Mouse (Mus musculus) right cerebral cortex, postnatal 10 days (tissue): ENCODE results near the gene Bri3.
A peak's percentile ranks its signal among the peaks of the same experiment; 100 is the strongest.
"Not testable (repeated sequence)": the region's sequence is repeated elsewhere in the genome, so short reads cannot be mapped to it uniquely, and the experiment has no call there.

ENCODE experiments used
- DNase-seq, 2 experiments: peaks; one replicate each; pipeline ENCODE4 v3.0.0; 2021; ENCODE audit warnings: low spot score in 2 of 2

Gene Bri3

DNA sequence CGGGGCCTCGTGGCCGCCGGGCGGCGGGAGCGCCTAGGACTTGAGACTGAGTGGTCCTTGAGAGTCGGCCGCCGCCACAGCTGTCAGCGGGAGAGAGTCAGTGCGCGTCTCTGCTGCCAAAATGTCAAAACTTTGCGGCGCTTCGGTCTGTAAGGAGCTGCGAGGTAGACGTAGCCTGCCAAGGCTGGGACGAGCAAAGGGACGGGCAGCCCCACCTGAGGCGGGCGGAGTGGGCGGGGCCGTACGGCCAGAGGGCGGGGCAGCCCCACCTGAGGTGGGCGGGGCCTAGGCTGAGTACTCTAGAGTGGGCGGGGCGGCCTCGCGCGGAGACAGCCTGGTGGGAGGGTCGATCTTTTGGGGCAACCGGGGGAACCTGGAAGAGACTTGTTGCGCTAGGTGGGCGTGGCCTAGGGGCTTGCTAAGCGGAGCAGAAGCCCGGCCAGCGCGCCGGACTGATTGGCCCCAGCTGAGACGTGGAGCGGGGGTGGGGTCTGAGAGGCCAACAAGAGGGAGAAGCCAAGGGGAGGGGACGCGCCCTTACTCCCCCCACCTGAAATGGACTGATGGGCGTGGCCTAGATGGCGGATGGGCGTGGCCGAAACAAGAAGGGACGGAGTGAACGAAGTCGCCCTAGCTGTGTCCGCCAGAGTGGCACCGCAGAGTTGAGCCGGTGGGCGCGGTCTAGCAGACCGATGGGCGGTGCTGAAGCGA is 113.8 kb downstream of the Bri3 start, which contains the start of gene Baiap2l1:
Gene Baiap2l1, minus strand, starts transcription at position 232 of the 711 bp plus-strand sequence.
- DNase-seq, result peak; percentile 66 to 68

DNA sequence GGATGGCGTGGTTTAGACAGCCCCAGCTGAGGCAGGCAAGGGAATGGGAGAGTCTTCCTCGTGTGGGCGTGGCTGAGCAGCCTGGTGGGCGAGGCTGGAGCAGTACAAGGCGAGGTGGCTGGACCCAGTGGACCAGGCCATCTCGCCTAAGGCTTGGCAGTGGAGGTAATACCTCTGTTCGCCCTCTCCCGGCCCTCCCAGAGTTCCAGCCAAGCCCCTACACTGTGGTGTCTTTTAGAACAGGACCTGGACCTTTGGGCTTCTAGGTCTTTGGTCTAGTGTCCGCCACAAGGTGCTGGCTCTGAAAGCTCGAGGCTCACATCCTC is 114.3 kb downstream of the Bri3 start:
- DNase-seq, result no peak

DNA sequence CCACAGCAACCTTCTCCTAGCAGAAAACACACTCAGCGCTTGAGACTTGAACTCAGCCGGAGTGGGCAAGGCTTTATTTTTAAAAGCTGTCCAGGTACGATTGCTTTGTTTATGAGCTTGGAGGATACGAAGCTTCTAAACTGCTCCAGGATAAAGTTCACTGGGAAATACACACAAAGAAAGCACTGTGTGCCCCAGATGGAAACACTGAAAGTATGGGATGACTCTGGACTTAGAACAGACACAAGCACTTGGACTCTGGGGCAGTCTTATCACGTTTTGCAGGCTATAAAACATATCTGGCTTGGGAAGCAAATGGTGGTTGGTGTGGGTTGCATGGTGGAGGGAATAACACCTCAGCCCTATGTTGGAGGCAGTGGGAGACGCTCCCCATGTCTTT is 115.6 kb downstream of the Bri3 start:
- DNase-seq, result no peak

DNA sequence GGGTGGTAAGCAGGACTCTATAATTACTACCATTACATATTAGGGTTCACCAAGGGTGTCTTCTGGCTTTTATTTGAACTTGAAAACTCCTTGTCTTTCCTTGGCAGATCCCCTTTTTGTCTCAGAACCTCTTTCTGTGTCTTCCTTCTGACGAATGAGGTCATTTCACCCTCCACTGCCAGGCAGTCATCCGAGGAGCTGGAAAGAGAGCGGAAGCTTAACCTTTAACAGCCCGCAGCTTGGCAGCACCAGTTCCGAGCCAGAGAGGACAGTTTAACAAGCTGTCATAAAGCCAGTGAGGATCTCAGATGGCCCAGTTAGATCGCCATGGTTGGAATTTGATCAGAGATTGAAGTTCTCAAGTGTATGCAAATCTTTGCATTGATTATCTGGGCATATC is 116.1 kb downstream of the Bri3 start:
- no peak for DNase-seq

DNA sequence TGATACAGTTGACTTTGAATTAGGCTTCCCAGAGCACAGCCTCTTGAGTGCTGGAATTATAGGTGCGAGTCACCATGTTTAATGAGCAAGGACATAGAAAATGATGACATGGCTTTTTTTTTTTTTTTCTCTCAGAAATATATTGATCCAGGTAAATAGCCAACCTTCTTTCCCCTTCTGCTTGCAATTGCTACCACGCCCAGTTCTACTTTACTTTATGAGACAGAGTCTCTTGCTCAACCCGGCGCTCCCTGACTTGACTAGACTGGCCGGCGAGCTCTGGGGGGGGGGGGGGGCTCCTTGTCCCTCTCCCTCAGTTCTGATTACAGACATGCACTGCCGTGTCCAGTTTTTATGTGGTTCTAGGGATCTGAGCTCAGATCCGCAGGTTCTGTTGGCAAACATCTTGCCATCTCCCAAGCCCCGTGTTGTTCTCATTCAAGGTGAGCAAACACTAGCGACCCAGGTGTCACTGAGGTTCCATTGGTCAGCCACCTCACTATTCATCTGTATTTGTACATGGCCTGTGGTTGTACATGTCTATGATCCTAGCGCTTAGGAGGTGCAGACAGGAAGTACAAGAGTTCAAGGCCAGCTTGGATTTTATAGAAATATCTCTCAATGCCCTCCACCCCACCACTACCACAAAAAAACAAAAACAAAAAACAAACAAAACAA is 120.6 kb downstream of the Bri3 start:
- no peak for DNase-seq

DNA sequence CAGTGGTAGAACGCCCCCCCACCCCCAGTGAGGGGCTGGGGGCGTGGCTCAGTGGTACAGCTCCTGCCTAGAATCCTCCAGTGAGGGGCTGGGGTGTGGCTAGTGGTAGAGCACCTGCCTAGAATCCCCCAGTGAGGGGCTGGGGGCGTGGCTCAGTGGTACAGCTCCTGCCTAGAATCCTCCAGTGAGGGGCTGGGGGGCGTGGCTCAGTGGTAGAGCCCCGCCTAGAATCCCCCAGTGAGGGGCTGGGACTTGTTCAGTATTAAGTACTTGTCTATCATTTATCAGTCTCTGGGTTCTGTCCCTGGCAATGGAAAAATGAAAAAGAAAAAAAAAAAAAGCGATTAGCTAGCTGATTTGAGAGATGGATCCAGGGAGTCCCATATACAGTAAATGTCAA is 122.3 kb downstream of the Bri3 start:
- not testable (repeated sequence) for DNase-seq

DNA sequence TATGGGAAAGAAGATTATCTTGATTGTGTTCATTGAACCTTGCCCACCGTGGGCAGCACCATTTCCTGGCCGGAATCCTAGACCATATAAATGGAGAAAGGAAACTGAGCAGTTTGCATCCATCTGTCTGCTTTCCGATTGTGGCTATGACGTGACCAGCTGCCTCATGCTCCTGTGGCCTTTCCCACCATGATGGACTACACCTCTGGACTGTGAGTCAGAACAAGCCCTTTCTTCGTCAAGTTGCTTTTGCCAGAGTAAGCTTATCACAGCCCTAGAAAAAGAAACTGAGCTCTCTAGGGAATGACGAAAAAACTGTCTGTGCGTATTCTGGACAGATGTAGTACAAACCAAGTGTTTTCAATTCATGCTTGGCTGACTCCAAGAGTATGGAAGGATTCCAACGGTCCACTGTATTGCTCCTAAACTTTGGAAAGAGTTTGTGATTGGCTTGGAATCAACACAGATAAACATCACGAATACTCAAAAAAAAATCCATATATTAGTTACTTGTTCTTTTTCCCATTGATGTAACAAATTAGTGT is 124.5 kb downstream of the Bri3 start:
- no peak for DNase-seq

DNA sequence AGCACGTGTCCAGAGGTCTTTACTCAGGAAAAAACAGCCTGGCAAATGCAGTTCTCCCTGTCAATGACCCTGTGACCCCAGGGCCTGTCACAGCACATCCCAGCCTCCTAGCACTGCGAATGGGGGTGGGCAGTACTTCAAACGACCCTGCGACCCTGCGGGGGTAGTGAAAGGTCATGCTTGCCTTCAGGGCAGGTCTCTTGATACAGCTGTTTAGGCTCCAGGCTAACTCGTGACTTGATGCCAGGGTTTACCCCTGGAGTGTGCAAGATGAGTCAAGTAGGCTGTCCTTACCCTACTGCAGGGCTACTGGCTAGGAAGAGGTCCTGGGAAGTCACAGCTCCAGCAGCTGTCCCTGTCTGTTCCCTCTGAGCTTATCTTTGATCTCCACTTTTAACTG is 126.7 kb downstream of the Bri3 start:
- DNase-seq, result no peak

DNA sequence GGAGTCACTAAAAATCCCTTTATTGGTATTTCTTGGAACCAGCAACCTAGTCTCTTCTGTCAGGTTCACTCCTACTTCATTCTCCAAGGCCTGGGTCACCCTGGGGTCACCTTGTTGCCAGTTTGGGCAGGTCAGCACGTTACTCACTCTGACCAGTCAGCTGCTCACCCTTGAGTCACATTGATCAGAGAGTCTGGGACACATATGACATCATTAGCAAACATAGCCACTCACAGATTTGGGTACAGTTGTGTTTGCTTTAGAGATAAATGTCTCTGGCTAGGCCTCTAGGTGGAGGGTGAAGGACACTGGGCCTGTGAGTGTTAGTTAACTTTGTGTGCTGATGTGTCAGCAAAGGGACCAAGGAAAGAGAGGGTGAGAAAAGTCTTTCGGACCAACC is 127.9 kb downstream of the Bri3 start:
- no peak for DNase-seq

DNA sequence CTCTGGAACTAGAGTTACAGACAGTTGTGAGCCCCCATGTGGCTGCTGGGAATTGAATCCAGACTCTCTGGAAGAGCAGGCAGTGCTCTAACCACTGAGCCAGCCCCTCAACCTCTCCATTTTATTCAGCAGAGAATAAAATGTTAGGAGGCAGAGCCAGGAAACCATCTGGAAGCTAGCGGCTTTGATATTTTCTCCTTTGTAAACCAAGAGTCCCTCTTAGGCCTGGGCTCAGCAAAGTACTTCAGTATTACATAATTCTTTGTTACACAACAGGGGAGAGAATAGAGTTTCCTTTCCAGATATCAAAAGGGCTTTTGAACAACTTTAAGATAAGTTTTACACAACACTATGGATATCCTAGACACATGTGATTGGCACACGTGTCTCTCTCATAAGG is 128.6 kb downstream of the Bri3 start:
- DNase-seq, result no peak

DNA sequence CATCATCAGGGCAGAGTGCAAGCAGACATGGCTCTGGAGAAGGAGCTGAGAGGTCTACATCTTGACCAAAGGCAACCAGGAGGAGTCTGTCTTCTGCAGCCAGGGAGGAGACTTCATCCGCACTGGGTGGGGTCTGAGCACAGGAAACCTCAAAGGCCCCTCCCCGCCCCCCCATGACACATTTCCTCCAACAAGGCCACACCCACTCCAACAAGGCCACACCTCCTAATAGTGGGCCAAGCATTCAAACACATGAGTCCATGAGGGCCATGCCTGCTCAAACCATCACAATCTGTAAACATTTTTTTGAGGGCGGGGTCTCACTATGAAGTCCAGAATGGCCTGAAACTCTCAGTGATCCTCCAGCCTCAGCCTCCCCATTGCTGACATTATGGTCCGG is 135.2 kb downstream of the Bri3 start:
- no peak for DNase-seq

DNA sequence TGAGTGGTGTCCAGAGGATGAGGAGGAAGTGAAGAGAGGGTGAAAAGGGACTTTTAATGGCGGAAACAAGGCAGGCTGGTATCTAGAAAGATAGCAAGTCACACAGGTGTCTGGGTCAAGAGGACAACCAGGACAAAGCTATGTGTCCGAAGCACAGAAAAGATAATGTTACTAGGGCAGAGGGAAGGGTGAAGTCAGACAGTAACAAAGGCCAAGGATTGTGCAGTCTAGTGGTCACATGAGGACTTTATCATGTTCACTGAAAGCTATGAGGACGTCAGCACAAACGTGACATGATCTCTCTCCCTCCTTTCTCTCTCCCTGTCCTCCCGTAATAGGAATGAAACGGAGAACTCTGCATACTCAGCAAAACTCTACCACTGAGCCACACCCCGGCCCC is 136.5 kb downstream of the Bri3 start:
- no peak for DNase-seq

DNA sequence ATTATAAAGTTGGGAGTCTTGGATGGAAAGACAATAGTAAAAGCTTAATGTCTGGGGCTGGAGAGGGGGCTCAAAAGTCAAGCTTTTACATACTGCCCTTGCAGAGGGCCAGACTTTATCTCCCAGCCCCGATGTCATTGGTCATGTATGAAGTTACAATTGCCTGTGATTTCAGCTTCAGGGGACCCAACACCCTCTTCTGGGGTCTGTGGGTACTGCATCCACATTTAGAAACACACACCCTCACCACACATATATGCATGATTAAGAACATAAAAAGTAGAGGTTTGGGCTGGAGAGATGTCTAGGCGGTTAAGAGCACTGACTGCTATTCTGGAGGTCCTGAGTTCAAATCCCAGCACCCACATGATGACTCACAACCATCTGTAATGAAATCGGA is 137.5 kb downstream of the Bri3 start:
- no peak for DNase-seq

DNA sequence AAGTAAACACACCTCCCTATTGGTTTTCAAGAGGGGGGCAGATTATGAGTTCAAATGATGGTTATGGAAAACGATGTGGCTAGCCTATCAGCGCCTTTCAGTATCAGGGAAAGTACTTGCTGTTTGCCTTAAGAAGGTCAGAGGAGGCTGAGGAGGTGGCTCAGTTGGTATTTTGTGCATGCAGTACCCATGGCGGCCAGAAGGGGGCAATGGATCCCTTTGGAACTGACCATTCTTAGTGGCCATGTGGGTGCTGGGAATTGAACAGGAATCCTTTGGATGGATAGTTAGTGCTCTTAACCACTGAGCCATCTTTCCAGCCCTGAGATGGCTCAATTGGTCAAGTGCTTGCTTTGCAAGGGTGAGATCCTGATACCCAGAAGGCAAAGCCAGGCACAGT is 139.7 kb downstream of the Bri3 start:
- no peak for DNase-seq

DNA sequence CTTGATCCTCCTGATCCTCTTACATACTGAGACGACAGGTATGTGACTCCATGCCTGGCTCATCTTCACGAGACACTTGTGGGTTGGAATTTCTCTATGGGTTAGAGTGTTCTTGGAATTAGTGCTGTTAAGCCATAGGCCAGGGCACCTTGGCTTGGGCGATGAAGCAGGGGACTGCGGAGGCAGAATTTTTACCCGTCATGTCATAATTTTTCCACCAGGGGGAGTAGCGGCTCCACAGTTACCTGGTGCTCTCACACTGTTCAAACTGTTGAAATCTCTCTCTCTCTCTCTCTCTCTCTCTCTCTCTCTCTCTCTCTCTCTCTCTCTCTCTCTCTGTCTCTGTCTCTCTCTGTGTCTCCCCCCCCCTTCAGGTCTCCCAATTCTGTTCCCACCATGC is 143.6 kb downstream of the Bri3 start:
- DNase-seq, result peak; percentile 61 to 77

DNA sequence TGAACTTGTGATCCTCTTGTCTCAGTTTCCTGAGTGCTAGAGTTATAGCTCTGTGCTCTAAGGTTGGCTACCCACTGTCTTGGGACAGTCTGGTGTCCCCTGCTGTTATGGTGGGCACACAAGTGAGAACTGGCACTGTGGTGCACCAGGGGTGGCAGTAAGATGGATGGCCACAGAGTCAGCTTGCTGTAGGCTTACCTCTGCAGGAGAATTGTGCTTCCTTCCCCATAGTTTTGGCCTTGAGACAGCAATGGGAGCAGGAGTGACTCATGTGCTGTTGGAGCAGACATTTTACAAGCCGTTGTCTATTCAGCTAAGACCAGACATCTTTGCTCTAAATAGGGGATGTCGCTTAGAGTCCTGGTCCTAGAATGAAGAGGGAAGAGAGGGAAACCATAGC is 149.9 kb downstream of the Bri3 start:
- no peak for DNase-seq

DNA sequence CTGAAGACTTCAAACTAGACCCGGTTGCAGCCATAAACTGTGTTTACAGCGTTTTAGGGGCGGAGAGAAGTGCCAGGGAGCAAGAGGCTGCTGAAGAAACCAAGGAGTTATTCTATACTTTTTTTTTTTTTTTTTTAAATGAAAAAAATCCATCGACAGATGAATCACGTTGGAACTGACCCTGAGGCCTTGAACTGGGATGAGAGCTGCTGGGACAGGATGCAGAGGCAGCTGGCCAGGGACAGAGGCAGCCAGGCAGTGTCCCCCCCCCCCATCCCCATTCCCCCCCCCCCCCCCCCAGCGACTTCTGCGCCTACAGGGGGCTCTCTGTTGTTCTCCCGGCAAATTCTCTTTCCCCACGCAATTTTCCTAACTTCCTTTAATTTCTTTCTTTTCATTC is 153.3 kb downstream of the Bri3 start:
- no peak for DNase-seq

DNA sequence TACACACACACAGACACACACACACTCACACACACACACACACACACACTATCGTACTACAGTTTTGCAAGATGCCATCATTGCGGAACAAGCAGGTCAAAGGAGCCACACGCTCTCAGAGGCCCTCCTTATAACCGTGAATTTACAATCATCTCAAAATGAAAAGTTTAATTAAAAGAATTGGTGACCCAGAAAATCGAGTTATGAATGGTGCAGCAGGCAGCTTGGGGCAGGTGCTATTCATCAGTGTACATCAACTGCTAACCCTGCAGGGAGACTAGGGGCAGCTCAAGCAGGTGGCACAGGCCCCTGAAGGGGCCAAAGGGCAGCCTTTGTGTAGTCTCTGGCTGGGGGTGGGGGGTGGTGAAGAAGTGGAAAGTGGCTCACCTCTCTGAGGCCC is 156.6 kb downstream of the Bri3 start:
- no peak for DNase-seq

DNA sequence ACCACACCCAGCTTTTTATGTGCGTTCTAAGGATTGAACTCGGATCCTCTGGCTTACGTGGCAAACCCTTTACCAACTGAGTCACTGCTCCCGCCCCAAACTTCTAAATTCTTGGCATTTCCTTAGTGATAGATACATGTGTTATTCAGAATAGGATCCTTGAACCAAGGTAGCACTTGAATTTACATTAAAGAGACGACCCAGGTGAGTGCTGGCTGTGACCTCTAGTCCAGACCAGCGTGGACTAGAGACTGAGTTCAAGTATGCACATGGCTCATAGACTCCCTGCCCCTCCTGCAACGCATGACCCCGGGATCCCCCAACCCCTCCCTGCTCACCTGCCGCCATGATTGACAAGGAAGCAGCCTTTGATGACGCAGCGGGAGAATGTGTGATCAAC is 162.0 kb downstream of the Bri3 start:
- no peak for DNase-seq

DNA sequence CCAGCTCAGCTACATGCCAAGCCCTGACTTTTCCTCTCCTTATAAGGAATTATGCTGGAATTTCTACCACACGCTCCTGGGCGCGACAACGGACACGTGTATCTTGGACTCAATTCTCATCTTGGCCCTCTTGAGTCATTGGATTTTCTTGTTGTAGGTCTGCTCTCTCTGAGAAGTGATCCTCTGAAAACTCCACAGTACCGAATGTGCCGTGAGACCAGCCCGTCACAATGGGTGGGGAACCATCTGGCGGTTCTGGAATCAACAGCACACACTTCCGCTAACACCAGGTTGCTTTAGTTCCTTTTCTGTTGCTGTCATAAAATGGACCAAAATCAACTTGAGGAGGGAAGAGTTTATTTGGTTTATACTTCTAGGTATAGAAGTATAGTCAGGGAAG is 166.4 kb downstream of the Bri3 start:
- DNase-seq, result no peak

DNA sequence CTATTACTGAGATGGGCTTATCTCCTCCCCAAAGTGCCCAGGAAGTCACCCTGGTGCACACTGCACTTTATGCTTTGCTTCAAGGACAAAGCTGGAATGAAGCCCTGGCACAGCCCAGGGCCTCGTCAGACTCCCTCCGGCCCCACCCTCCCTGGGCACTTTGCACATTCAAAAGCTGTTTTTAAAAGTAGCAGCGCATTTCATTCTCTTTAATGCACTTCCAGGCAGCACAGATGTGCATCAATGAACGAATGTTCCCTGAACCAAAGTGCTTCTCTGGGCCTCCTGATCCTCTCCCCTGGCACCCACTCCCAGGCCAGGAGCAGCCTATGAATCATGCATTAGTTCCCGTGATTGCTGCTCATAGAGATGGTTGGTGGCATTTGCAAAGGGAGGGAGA is 167.5 kb downstream of the Bri3 start:
- no peak for DNase-seq

DNA sequence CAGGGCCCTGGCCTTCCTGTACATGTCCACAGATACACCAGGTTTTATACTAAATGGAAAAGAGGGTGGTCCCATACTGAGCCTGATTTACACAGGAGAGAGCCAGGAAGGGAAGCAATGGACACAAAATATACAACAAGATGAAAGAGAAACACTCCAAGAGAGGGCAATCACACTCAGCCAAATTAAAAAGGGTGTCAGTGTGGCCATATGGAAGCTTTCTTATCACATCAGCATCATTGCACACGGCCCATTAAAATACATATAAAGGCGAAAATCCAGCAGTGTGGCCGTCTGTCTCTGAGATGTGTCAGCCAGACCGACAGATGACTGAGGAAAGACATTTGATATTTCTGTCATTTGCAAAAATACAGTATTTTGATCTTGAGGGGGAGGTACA is 168.5 kb downstream of the Bri3 start:
- no peak for DNase-seq

DNA sequence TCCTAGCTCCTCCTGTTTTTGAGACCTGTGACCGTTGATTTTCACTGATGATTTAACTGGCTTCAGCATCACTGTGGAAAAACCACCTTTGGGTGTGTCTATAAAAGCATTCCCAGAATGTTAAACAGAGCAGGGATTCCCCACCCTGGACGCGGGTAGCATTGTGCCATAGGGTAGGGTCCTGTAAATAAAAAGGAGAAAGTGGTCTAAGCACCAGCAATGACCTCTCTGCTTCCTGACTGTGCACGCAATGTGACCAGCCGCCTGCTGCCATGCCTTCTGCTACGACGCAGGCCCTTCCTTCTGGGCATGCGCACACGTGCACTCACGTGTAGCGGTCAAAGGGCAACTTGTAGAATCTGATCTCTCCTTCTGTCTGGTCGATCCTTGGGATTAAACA is 174.2 kb downstream of the Bri3 start:
- no peak for DNase-seq

DNA sequence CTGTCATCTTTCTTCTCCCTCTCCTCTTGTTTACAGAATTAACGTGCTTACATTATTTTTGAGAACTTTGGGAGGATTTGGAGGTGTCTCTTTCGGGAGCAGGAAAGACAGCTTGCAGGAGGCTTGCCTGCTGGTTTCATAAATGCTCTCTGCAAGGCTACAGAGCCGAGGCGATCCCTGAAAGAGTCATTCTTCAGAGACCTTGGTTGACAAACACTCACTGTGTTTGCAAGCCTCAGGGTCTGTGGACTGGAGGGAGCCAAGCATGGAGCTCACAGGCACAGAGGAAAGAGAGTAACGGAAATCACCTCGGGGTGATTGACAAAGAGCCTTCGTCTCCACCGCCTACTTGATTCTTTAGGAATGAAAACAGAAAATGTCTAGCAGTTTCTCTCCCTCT is 175.8 kb downstream of the Bri3 start:
- no peak for DNase-seq
